Mouse (Mus musculus): ENCODE measurements around the gene Lfng. TPM values are rescaled to one million over a fixed set of nuclear protein-coding genes. Genes with fewer than 3 reads are reported as not detected.

Gene Lfng
- polyA plus RNA-seq, 1 experiment from 2014 or later, result 20.5 TPM

DNA sequence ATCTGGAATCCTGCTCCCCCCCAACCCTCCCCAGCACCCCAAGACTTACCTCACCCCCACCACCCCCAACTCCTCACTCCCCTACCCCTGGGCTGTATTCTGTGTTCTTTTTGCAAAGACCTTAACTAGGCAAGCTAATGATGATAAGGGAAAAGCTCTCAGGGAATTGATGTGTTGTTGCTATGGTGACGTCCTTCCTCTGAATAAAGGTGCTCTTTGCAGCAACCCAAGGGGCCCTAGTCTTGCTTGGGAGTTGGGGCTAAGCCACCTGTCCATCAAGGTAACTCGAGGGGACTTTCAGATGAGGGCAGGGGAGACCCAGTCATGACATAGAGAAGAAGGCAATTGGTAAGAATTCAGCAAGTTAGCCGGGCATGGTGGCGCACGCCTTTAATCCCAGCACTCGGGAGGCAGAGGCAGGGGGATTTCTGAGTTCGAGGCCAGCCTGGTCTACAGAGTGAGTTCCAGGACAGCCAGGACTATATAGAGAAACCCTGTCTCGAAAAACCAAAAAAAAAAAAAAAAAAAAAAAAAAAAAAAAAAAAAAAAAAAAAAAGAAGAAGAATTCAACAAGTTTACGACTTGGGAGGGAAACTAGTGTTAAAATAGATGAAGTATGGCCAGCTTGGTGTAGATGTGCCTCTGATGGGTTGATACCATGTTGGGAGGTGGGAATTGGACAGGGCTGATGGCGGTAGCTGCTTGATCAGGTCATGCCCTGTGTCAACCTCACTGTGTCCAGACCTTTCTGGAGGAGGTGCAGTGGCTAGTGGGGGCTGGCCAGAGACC, 8.4 kb downstream of the Lfng start:
- no peak overlapping the region for H3K4me2 ChIP-seq
- ATAC-seq (ENCODE audit: insufficient read depth), result no peak
- no peak for TF ChIP-seq CTCF (IDR thresholded peaks at IDR 0.05; ENCODE audit: low read depth)

GRCm38 (mm10) chr5:140616110-140616503, 9.0 kb downstream of the Lfng start:
- H3K27ac ChIP-seq (ENCODE audit: low read depth), result no peak overlapping the region; the same call in 1 of the 2 replicates
- no peak overlapping the region for H3K4me3 ChIP-seq (ENCODE audit: low read depth, low read length)
- H3K4me2 ChIP-seq, result no peak overlapping the region
- H3K9ac ChIP-seq, result no peak overlapping the region
- peaks cover 27% of the 10 kb centered on the region for H3K36me3 ChIP-seq (ENCODE audit: insufficient read depth)
- H3K27me3 ChIP-seq (ENCODE audit: insufficient read depth, low read length), result no peaks in the 10 kb centered on the region
- ATAC-seq (ENCODE audit: insufficient read depth), result no peak
- no peaks in the 10 kb centered on the region for H3K9me3 ChIP-seq (ENCODE audit: low read depth, low read length)
- 77% methylated on average over 6 of the region's 6 CpGs for WGBS
- no peak for DNase-seq
- TF ChIP-seq CTCF (IDR thresholded peaks at IDR 0.05; ENCODE audit: low read depth), result no peak
- peaks cover 5% of the 10 kb centered on the region for H3K4me1 ChIP-seq (ENCODE audit: insufficient read depth)

More for the DNA sequence above, 8.4 kb downstream of the Lfng start:
- H3K27ac ChIP-seq (ENCODE audit: low read depth), result no peak overlapping the region
- DNase-seq, result no peak
- WGBS, result 74% methylated on average over 10 of the region's 10 CpGs
- H3K36me3 ChIP-seq (ENCODE audit: insufficient read depth), result peaks cover 27% of the 10 kb centered on the region
- no peak overlapping the region for H3K9ac ChIP-seq
- H3K4me3 ChIP-seq (ENCODE audit: low read depth, low read length), result no peak overlapping the region
- H3K4me1 ChIP-seq (ENCODE audit: insufficient read depth), result peaks cover 9% of the 10 kb centered on the region
- H3K9me3 ChIP-seq (ENCODE audit: low read depth, low read length), result no peaks in the 10 kb centered on the region
- H3K27me3 ChIP-seq (ENCODE audit: insufficient read depth, low read length), result no peaks in the 10 kb centered on the region

- no peak overlapping the region for H3K4me2 ChIP-seq
- no peak for TF ChIP-seq CTCF (IDR thresholded peaks at IDR 0.05; ENCODE audit: low read depth)
- 56% methylated on average over 9 of the region's 9 CpGs for WGBS
- H3K4me3 ChIP-seq (ENCODE audit: low read depth, low read length), result no peak overlapping the region
- no peak for DNase-seq
- no peak overlapping the region for H3K9ac ChIP-seq
- peak overlapping the region; percentile 52; the same call in 1 of the 2 replicates for H3K27ac ChIP-seq (ENCODE audit: low read depth)
- no peak for ATAC-seq (ENCODE audit: insufficient read depth)
- H3K9me3 ChIP-seq (ENCODE audit: low read depth, low read length), result no peaks in the 10 kb centered on the region
- peaks cover 31% of the 10 kb centered on the region for H3K36me3 ChIP-seq (ENCODE audit: insufficient read depth)
- no peaks in the 10 kb centered on the region for H3K27me3 ChIP-seq (ENCODE audit: insufficient read depth, low read length)
- H3K4me1 ChIP-seq (ENCODE audit: insufficient read depth), result no peaks in the 10 kb centered on the region; the same call in 1 of the 2 replicates
Observed at GRCm38 (mm10) chr5:140616691-140617090, 9.6 kb downstream of the Lfng start.

- Histone ChIP-seq H3K9ac (no peak overlapping the region), H3K36me3 (ENCODE audit: insufficient read depth) (peaks cover 36% of the 10 kb centered on the region), H3K27me3 (ENCODE audit: insufficient read depth, low read length) (no peaks in the 10 kb centered on the region), H3K27ac (ENCODE audit: low read depth) (no peak overlapping the region), H3K9me3 (ENCODE audit: low read depth, low read length) (no peaks in the 10 kb centered on the region), H3K4me3 (ENCODE audit: low read depth, low read length) (no peak overlapping the region), H3K4me1 (ENCODE audit: insufficient read depth) (no peaks in the 10 kb centered on the region), H3K4me2 (no peak overlapping the region)
- WGBS, result 68% methylated on average over 5 of the region's 5 CpGs
- ATAC-seq (ENCODE audit: insufficient read depth) (no peak), DNase-seq (no peak)
- no peak for TF ChIP-seq CTCF (IDR thresholded peaks at IDR 0.05; ENCODE audit: low read depth)
Observed at GRCm38 (mm10) chr5:140617714-140618113, 10.6 kb downstream of the Lfng start.

DNA sequence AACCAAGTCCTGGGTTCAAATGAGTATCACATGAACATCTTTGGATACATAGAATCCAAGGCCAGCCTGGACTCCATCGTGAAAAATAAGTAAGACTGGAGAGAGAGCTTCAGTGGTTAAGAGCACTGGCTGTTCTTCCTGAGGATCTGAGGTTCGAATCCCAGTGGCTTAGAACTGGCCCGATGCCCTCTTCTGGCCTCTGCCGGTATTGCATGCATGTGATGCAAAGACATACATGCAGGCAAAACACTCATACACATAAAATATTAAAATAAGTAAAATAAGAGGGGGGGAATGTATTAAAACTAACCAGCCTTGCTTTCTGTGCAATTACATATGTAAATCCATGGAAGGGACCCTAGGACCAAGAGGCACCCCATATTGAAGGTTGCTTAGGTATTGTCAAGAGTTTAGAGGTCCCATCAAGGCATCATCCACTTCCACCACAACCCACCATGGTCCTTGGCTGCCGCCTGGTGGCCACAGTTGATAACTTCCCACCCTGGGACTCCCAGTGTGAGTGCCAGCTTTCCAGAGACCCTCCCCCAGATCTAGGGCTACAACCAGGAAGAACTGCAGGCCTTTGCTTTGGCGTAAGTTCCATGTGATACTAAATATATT, 12.1 kb downstream of the Lfng start:
- peaks cover 36% of the 10 kb centered on the region for H3K36me3 ChIP-seq (ENCODE audit: insufficient read depth)
- no peak overlapping the region for H3K4me2 ChIP-seq
- H3K4me1 ChIP-seq (ENCODE audit: insufficient read depth), result no peaks in the 10 kb centered on the region
- H3K27ac ChIP-seq (ENCODE audit: low read depth), result no peak overlapping the region
- ATAC-seq (ENCODE audit: insufficient read depth), result peak; percentile 31; the same call in 1 of the 2 replicates
- peak; percentile 87 for DNase-seq
- H3K9me3 ChIP-seq (ENCODE audit: low read depth, low read length), result no peaks in the 10 kb centered on the region
- no peaks in the 10 kb centered on the region for H3K27me3 ChIP-seq (ENCODE audit: insufficient read depth, low read length)
- no peak overlapping the region for H3K9ac ChIP-seq
- no peak overlapping the region for H3K4me3 ChIP-seq (ENCODE audit: low read depth, low read length)
- peak; percentile 89 for TF ChIP-seq CTCF (IDR thresholded peaks at IDR 0.05; ENCODE audit: low read depth)
- WGBS, result 28% methylated on average over 6 of the region's 6 CpGs

GRCm38 (mm10) chr5:140619895-140620736, 13.0 kb downstream of the Lfng start:
- ATAC-seq (ENCODE audit: insufficient read depth), result peak; percentile 19; the same call in 1 of the 2 replicates
- Histone ChIP-seq H3K27ac (ENCODE audit: low read depth) (no peak overlapping the region; the same call in 1 of the 2 replicates), H3K4me1 (ENCODE audit: insufficient read depth) (no peaks in the 10 kb centered on the region), H3K9me3 (ENCODE audit: low read depth, low read length) (no peaks in the 10 kb centered on the region), H3K27me3 (ENCODE audit: insufficient read depth, low read length) (no peaks in the 10 kb centered on the region), H3K4me3 (ENCODE audit: low read depth, low read length) (no peak overlapping the region), H3K9ac (no peak overlapping the region), H3K36me3 (ENCODE audit: insufficient read depth) (peaks cover 38% of the 10 kb centered on the region), H3K4me2 (no peak overlapping the region)
- 56% methylated on average over 7 of the region's 7 CpGs for WGBS
- no peak for DNase-seq
- no peak for TF ChIP-seq CTCF (IDR thresholded peaks at IDR 0.05; ENCODE audit: low read depth)

All from lung, embryonic 14.5 days (tissue).